Mouse (Mus musculus) large intestine, adult 2 months (tissue): ENCODE measurements around the gene Serpina16. TPM values are rescaled to one million over a fixed set of nuclear protein-coding genes. Genes with fewer than 3 reads are reported as not detected.

Experiments used
- DNase-seq: peaks from one replicate; pipeline ENCODE4 v3.0.0-alpha.2; 2012; ENCODE audit warnings: low read depth, low spot score
- WGBS: fragments of 180-500 bp; shearing (Covaris S2); methylation state at CpG from one replicate; pipeline ENCODE4 v1.1.7; 2018; 5-methylcytosine and 5-hydroxymethylcytosine counted together
- polyA plus RNA-seq: library from polyadenylated mRNA; depleted of rRNA; stranded (reverse); fragments of >200 nt; gene quantifications from 2 replicates; pipeline ENCODE4 v1.2.3, GENCODE M21; 2012; rRNA removed

Serpina16 gene
- polyA plus RNA-seq, 1 experiment, result 0.06 TPM

DNA sequence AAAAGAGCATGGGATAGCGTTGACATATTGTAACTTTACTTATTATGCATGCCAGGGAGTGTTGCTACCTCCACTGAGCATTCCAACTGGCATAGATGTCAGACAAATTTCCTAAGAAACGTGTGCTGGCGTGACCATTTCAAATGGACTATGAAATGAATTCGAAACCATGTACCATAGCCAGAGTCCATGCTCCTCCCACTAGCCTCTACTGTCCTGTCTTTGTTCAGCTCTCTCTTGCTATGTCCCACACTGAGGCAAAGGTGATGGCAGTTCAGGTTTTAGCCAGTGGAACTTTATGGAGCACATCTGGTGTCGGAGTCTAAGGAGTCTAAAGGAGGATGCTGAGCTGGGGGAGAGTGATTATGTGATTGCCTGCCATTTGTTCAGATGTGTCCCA, 15.9 kb downstream of the Serpina16 start:
- 85% methylated on average over 5 of the region's 5 CpGs for WGBS
- DNase-seq, result no peak

DNA sequence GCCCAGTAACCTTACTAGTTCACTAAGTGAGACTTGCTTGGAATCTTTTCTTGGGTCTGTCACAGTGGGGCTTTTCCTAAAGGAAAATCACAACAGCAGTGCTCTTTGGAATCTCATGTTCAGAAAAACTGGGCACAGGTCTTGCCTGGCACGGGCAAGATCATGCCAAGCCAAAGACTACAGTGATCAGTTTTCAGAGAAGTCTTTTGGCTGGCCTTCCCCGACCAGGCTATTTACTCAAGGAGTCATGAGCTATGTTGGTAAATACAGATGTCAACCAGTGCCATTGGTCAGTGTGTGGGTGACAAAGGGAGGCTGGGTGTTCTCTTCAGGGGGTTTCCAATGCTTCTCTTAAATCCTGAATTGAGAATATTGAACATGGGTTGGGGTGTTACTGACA, 16.8 kb downstream of the Serpina16 start:
- no peak for DNase-seq
- 62% methylated on average over 2 of the region's 2 CpGs for WGBS

DNA sequence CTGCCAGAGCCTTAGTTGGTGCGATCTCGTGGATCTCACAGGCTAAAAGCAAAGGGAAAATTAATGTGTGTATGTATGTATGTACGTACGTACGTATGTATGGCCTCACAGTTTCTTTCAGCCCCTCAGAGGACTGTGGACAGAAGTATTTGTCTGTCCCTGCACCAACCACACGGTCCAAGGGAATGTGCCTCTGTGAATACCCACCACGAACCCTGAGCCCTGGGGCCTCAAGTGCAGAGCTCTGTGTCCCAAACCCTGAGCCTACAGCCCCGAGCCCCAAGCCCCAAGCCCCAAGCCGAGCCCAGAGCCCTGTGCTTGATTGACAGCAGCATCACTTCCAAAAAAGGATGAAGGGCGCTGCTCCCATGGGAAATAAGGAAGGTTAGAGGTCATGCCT, 17.9 kb downstream of the Serpina16 start:
- no peak for DNase-seq
- WGBS, result 84% methylated on average over 10 of the region's 10 CpGs

DNA sequence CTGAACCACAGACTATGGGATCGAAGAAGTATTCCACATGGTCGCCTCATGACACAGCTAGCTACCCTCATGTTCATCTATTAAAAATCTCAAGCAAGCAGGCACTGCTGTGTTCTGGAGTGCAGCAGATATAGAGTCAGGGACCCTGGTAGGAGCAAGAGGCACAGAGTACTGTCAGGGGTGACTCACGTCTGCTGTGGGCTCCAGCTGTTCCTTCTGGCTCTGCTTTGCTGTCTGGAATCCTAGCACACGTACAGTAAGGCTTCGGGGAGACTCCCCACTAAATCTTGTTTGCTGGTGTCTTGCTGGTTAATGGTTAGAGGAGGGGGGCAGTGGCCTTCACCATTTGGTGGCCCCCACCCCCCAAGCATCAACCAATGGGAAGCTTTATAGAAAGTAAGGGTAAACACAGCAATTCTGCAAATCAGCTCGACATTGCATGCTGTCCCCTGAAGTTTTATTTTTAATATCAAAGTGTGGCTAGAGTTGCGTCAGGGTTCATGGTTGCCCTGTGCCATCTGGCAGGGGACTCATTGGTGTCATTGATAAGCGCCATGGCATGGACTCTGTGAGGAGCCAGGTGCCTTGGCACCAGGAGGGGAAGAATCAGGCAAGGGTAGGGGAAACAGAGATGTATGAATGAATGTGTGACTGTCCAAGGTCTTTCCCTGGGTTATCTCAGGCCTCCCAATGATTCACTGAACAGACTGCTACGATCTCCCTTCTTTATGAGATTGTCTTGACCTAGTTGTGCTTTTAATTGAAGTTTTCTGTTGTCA, 18.9 kb downstream of the Serpina16 start, which contains the start of gene Serpina6:
Gene Serpina6, minus strand, starts transcription at position 365 of the 779 bp plus-strand sequence.
- DNase-seq, result no peak
- 48% methylated on average over 9 of the region's 9 CpGs for WGBS

DNA sequence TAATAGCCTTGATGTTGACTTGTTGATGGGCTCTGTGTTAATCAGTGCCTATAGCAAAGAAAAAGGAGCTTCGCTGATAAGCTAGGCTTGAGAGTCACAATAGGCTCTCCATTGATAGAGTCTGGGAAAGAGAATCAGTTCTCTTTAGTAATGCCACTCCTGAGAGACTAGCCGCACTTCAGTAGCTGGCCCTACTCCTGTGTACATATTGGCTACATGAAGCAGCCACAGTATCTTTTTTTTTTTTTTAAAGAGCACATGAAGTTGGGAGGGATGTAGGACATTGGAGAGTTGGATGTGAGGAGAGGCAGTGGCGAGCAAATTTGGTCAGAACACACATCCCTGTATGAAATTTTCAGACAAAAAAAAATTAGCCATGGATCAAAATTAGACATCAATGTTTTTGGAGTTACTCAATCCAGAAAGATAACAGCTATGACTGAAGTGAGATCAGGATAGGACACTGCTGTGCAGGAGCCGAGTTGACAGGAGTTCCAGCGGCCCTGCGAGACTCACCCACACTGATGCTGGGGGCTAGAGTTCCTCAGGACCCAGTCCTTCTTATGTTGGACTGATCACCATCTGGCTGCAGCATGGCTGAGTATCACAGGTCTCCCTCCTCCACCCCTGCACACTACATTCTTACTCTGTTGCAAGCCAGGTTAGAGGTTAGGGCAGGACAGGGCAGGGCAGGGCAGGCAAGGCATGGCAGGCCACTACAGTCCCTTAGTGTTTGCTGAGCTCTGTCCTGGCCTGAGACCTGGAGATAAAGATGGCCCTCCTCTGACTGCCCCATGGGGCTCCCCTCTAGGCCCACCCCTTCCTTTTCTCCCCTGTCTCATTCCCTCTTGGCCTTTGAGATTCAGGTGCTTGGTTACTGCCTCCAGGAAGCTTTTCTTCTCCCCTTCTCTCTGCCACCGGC, 20.6 kb downstream of the Serpina16 start:
- no peak for DNase-seq
- 82% methylated on average over 7 of the region's 7 CpGs for WGBS

DNA sequence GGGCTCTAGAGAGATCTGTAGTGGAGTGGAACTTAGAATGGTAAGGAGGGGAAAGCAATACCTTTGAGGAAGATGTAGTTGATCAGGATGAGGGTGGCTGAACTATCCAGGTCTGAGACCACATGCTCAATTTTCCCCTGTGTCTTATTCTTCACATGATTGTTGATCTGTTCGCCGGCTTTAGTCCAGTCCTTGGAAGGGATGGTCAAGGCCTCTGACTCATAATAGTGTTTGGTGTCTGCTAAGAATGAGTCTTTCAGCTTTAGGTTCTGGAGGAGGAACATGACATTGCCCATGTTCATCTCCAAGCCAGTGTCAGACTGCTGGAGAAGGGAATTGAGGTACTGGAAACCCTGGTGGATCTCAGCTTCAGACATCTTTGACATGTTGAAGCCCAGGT, 22.1 kb downstream of the Serpina16 start:
- 95% methylated on average over 2 of the region's 2 CpGs for WGBS
- DNase-seq, result no peak

DNA sequence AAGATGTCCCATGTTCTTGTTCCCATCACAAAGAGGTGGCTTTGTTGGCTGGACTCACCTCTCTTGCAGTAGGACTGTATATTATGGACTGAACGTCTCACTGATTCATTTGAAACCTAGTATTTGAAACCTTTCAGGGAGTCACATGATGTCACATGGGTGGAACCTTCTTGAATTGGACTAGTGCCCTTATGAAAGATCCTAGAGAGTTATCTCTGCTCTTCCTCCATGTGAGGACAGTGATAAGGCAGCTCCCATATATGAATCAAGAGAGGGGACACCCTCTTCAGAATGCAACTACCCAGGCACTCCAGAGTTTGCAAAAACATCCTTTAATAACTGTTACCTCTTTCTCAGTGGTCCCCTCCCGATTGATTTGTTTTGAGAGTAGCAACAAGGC, 29.6 kb downstream of the Serpina16 start:
- no peak for DNase-seq
- 67% methylated on average over 2 of the region's 2 CpGs for WGBS

DNA sequence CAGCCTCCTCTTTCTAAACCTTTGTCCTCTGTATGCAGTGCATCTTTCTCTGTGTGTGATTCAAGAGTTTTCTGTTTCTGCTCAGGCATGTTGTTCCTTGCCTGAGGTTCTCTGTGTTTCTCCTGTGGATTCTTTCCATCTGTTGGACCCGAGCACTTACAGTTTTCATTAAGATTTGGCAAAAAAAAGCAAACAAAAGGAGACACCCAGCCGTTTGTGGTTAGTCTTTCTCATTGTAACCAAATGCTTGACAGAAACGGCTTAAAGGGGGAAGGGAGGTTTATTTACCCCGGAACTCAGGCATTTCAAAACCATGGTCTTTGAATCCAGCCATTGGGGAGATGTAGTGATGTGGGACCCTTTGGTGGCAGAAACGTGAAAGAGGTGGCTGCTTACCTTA, 31.3 kb downstream of the Serpina16 start:
- 26% methylated on average over 5 of the region's 5 CpGs for WGBS

DNA sequence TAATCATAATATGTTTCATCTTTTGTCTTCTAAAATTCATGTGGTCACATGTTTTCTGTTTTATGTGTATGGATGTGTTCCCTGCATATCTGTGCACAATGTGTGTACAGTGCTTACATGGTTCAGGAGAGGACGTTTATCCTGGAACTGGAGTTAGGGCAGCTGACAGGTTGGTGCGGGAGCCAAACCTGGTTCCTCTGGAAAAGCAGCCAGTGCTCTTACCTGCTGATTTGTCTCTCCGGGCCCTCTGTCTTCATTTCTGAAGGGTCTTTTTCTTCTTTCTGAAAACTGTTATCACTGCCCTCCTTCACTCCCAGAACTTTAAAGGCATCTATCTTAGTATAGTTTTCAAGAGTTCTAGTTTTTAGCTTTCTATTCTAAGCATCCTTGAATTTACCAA, 32.1 kb downstream of the Serpina16 start:
- no peak for DNase-seq
- 84% methylated on average over 3 of the region's 3 CpGs for WGBS

More for the DNA sequence above, 31.3 kb downstream of the Serpina16 start:
- DNase-seq, result no peak

DNA sequence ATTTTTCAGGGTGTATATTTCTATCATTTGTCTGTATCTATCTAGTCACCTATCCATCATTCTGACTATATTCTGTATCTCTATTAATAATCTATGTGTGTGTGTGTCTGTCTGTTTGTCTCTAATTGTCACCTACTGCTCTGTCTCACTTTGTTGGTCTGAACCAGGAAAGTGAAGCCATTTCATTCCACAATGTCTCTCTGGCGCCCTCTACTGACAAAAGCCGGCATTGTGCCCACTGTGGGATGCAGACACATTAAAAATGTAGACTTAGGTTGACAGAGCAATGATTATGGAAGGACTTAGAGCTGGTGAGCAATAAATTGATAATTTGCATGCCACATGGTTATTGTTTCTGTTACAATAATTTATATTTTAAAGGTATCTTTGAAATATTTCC, 32.6 kb downstream of the Serpina16 start:
- peak; percentile 18 for DNase-seq

DNA sequence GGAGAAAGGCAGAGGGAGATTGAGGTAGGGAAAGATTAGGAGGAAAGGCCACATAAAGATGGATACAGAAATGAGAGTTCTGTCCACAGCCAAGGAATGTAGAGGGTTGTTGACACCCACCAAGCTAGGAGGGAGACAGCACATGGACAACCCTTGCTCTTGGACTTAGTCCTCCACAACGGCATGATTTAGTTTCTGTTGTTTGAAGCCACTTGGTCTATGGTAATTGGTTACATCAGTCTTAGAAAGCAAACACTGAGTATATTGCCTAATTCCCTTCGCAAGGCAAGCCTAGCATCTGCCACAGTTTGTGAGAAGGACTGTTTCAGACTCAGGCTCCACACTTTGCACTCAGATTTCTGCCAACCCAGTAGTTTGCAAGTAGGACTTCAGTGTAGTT, 40.1 kb downstream of the Serpina16 start:
- no peak for DNase-seq
- WGBS, result 52% methylated on average over 2 of the region's 2 CpGs

More for the DNA sequence above, 32.6 kb downstream of the Serpina16 start:
- 0% methylated on average over 2 of the region's 2 CpGs for WGBS

DNA sequence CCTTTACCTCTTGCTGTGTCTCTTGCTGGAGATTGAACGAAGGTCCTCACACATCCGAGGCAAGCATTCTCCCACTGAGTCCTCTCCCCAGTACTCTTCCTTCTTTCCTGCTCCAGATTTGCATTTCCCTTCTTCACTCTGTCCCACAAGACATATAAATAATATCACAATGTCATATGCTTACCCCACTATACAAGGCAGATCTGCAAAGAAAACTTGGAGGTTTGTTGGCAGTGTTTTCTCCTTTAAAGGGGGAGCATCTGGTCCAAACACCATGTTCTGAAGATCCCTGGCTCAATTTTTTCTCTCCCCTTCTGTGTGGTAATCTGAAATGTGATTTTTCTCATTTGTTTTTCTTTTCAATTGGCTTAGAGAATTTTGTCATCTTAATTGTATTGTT, 41.5 kb downstream of the Serpina16 start:
- 88% methylated on average over 2 of the region's 2 CpGs for WGBS
- no peak for DNase-seq

DNA sequence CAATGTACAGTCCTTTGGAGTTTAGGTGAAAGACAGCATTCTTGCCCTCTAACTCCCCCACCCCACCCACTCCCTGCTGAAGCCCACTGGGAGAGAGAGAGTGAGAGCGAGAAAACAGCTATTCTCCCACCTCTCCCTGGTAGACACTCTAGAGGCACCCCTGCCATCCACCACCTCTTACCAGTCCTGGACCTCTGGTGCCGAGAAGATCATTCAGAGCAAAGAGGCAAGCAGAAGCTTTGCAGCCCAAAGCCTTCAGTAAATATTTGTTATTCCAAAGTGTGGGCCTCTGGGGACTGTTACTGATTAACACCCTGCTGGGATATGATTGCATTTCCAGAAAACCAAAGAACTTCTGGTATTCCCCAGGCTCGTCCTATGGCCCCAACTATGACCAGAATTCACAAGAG, 44.7 kb downstream of the Serpina16 start, which contains the start of gene Serpina10:
Gene Serpina10, minus strand, starts transcription at position 242 of the 410 bp plus-strand sequence.
- no peak for DNase-seq
- WGBS, result 37% methylated on average over 3 of the region's 3 CpGs

Other genes with a start within 250 kb of the Serpina16 start
- 108 and 125 TPM in 2 replicates for gene Ifi27, start 241.9 kb downstream of the Serpina16 start, polyA plus RNA-seq
- gene Ifi27l2a, start 232.5 kb downstream of the Serpina16 start, polyA plus RNA-seq, result 217 and 307 TPM in 2 replicates
- gene Ifi27l2b, start 218.9 kb downstream of the Serpina16 start, polyA plus RNA-seq, result 179 and 656 TPM in 2 replicates
- 0.66 and 0.67 TPM in 2 replicates for gene Ppp4r4, start 143.9 kb downstream of the Serpina16 start, polyA plus RNA-seq
- 2.1 and 3.0 TPM in 2 replicates for gene Serpina10, start 44.7 kb downstream of the Serpina16 start, polyA plus RNA-seq
- gene Serpina6, start 18.9 kb downstream of the Serpina16 start, polyA plus RNA-seq, result 0.08 TPM in 1 of 2 replicates, not detected in the other
- 1.4 and 2.3 TPM in 2 replicates for gene Serpina1f, start 19.4 kb upstream of the Serpina16 start, polyA plus RNA-seq
- gene Serpina1d, start 97.5 kb upstream of the Serpina16 start, polyA plus RNA-seq, result 0.42 and 0.55 TPM in 2 replicates
- 11.2 and 31.0 TPM in 2 replicates for gene Serpina1b, start 154.2 kb upstream of the Serpina16 start, polyA plus RNA-seq
- gene Serpina1a, start 187.4 kb upstream of the Serpina16 start, polyA plus RNA-seq, result 0.16 and 2.0 TPM in 2 replicates
- 1.4 and 1.5 TPM in 2 replicates for gene Serpina1c, start 228.7 kb upstream of the Serpina16 start, polyA plus RNA-seq